Mouse (Mus musculus) small intestine, adult 2 months (tissue): Measurements from ENCODE around the gene Sec24c. TPM values are rescaled to one million over a fixed set of nuclear protein-coding genes. Genes with fewer than 3 reads are reported as not detected.

Source experiments
- H3K27ac ChIP-seq: fragments of 200-500 bp; 2 replicates; pipeline ENCODE4 v1.5.1; 2012; ENCODE audit warnings: low read depth, low read length, control low read depth, inconsistent platforms; ENCODE audit not compliant: insufficient read depth
- H3K27me3 ChIP-seq: fragments of 200-500 bp; 2 replicates; pipeline ENCODE4 v1.6.1; 2012; ENCODE audit warnings: mild to moderate bottlenecking, moderate library complexity, low read length, inconsistent platforms; ENCODE audit not compliant: control insufficient read depth, insufficient read depth
- H3K36me3 ChIP-seq: fragments of 200-500 bp; 2 replicates; pipeline ENCODE4 v1.6.1; 2012; ENCODE audit warnings: mild to moderate bottlenecking, low read length, control low read depth, inconsistent platforms; ENCODE audit not compliant: control insufficient read depth, insufficient read depth
- H3K4me1 ChIP-seq: fragments of 200-500 bp; 2 replicates; pipeline ENCODE4 v1.6.1; 2012; ENCODE audit warnings: low read length, inconsistent platforms, mixed read lengths; ENCODE audit not compliant: control insufficient read depth, insufficient read depth, insufficient read length
- H3K4me3 ChIP-seq: fragments of 200-500 bp; 2 replicates; pipeline ENCODE4 v1.5.1; 2012; ENCODE audit warnings: low read depth, mild to moderate bottlenecking, control low read depth, inconsistent platforms, low read length, moderate library complexity
- CTCF ChIP-seq: fragments of 200-500 bp; IDR thresholded peaks from 2 replicates; pipeline ENCODE4 v1.5.1; 2012; ENCODE audit warnings: low read depth, mild to moderate bottlenecking, control low read depth, inconsistent platforms, low read length, moderate library complexity, mixed read lengths; ENCODE audit not compliant: insufficient replicate concordance, insufficient read length; ENCODE audit errors: extremely low read depth
- POLR2A ChIP-seq: fragments of 200-500 bp; IDR thresholded peaks from 2 replicates; pipeline ENCODE4 v1.6.1; 2012; ENCODE audit warnings: low read depth, mild to moderate bottlenecking, control low read depth, inconsistent platforms, low read length, moderate library complexity
- WGBS: fragments of 180-500 bp; shearing (Covaris S2); methylation state at CpG from one replicate; pipeline ENCODE4 v1.1.7; 2018; 5-methylcytosine and 5-hydroxymethylcytosine counted together
- polyA plus RNA-seq: library from polyadenylated mRNA; depleted of rRNA; stranded (reverse); fragments of >200 nt; gene quantifications from 2 replicates; pipeline ENCODE4 v1.2.3, GENCODE M21; 2012; rRNA removed

Gene Sec24c
- polyA plus RNA-seq, 1 experiment = 233 TPM

- Histone ChIP-seq H3K4me3 (no peak overlapping the region), H3K27ac (no peak overlapping the region)
- 56% methylated on average over 2 of the region's 2 CpGs for WGBS
These were observed 60.9 kb downstream of the Sec24c start for GRCm38 (mm10) chr14:20735052-20735451.

GRCm38 (mm10) chr14:20735892-20736390 lies 61.8 kb downstream of the Sec24c start:
- Histone ChIP-seq H3K4me3 (no peak overlapping the region), H3K4me1 (peaks cover 5% of the 10 kb centered on the region), H3K36me3 (peaks cover 15% of the 10 kb centered on the region), H3K27ac (no peak overlapping the region), H3K27me3 (no peaks in the 10 kb centered on the region)
- no peak for TF ChIP-seq CTCF
- TF ChIP-seq POLR2A = no peak
- 74% methylated on average over 13 of the region's 13 CpGs for WGBS

More at GRCm38 (mm10) chr14:20735052-20735451, 60.9 kb downstream of the Sec24c start:
- Histone ChIP-seq H3K4me1 (peaks cover 5% of the 10 kb centered on the region), H3K36me3 (peaks cover 17% of the 10 kb centered on the region), H3K27me3 (no peaks in the 10 kb centered on the region)
- no peak for TF ChIP-seq POLR2A
- TF ChIP-seq CTCF = no peak

- Histone ChIP-seq H3K4me3 (no peak overlapping the region), H3K27ac (no peak overlapping the region), H3K36me3 (peaks cover 15% of the 10 kb centered on the region), H3K4me1 (peaks cover 7% of the 10 kb centered on the region), H3K27me3 (no peaks in the 10 kb centered on the region)
- no peak for TF ChIP-seq POLR2A
- TF ChIP-seq CTCF = peak; percentile 59; the same call in 1 of the 2 replicates
- 15% methylated on average over 14 of the region's 14 CpGs for WGBS
These were observed 63.2 kb downstream of the Sec24c start for GRCm38 (mm10) chr14:20737306-20737705.

- Histone ChIP-seq H3K27me3 (no peaks in the 10 kb centered on the region), H3K4me3 (no peak overlapping the region), H3K4me1 (peaks cover 4% of the 10 kb centered on the region; the same call in 1 of the 2 replicates), H3K27ac (no peak overlapping the region; the same call in 1 of the 2 replicates), H3K36me3 (peaks cover 17% of the 10 kb centered on the region)
- TF ChIP-seq CTCF = no peak
- no peak for TF ChIP-seq POLR2A
- 83% methylated on average over 8 of the region's 8 CpGs for WGBS
These were observed 64.4 kb downstream of the Sec24c start for GRCm38 (mm10) chr14:20738511-20738910.

GRCm38 (mm10) chr14:20741301-20741700 lies 67.2 kb downstream of the Sec24c start:
- no peak overlapping the region for H3K27ac ChIP-seq
- no peak overlapping the region for H3K4me3 ChIP-seq
- H3K27me3 ChIP-seq = no peaks in the 10 kb centered on the region
- H3K36me3 ChIP-seq = peaks cover 23% of the 10 kb centered on the region
- WGBS = 44% methylated on average over 9 of the region's 9 CpGs
- TF ChIP-seq CTCF (no peak), POLR2A (no peak)
- H3K4me1 ChIP-seq = peaks cover 4% of the 10 kb centered on the region; the same call in 1 of the 2 replicates

GRCm38 (mm10) chr14:20743614-20744013 lies 69.5 kb downstream of the Sec24c start:
- 76% methylated on average over 3 of the region's 3 CpGs for WGBS

More at GRCm38 (mm10) chr14:20743614-20744013, 69.5 kb downstream of the Sec24c start:
- Histone ChIP-seq H3K36me3 (peaks cover 20% of the 10 kb centered on the region), H3K27ac (no peak overlapping the region), H3K4me3 (no peak overlapping the region), H3K27me3 (no peaks in the 10 kb centered on the region), H3K4me1 (0 out of 2 replicates have a peak, but pooled peaks cover 2% of the 10 kb centered on the region)
- TF ChIP-seq POLR2A (no peak), CTCF (no peak)

Other genes starting within 250 kb of the Sec24c start
- not detected in 2 replicates for gene Cfap70, start 222.1 kb upstream of the Sec24c start, polyA plus RNA-seq
- gene Anxa7, start 194.2 kb upstream of the Sec24c start, polyA plus RNA-seq = 37.3 and 55.7 TPM in 2 replicates
- 0.09 and 0.22 TPM in 2 replicates for gene Mss51, start 177.4 kb upstream of the Sec24c start, polyA plus RNA-seq
- gene Ppp3cb, start 127.7 kb upstream of the Sec24c start, polyA plus RNA-seq = 1.7 and 4.7 TPM in 2 replicates
- 1.2 and 1.4 TPM in 2 replicates for gene Usp54, start 33.2 kb upstream of the Sec24c start, polyA plus RNA-seq
- not detected in 2 replicates for gene Myoz1, start 17.8 kb upstream of the Sec24c start, polyA plus RNA-seq
- gene Synpo2l, start 6.0 kb upstream of the Sec24c start, polyA plus RNA-seq = 0.06 TPM in 1 of 2 replicates, not detected in the other
- 6.4 and 13.7 TPM in 2 replicates for gene Fut11, start 20.7 kb downstream of the Sec24c start, polyA plus RNA-seq
- 9.3 and 13.9 TPM in 2 replicates for gene Chchd1, start 28.7 kb downstream of the Sec24c start, polyA plus RNA-seq
- 79.0 and 182 TPM in 2 replicates for gene Zswim8, start 33.2 kb downstream of the Sec24c start, polyA plus RNA-seq
- gene Ndst2, start 60.3 kb downstream of the Sec24c start, polyA plus RNA-seq = 11.1 and 22.1 TPM in 2 replicates
- gene Camk2g, start 119.8 kb downstream of the Sec24c start, polyA plus RNA-seq = 8.1 and 12.0 TPM in 2 replicates
- 3.1 and 3.8 TPM in 2 replicates for gene Plau, start 162.4 kb downstream of the Sec24c start, polyA plus RNA-seq